Mouse (Mus musculus): ENCODE data around the gene Clptm1l. TPM values are rescaled to one million over a fixed set of nuclear protein-coding genes. Genes with fewer than 3 reads are reported as not detected.
A peak's percentile ranks its signal among the peaks of the same experiment; 100 is the strongest.

The Clptm1l gene
- polyA plus RNA-seq, 1 experiment, result 174 TPM

- H3K27me3 ChIP-seq (replicated peaks; ENCODE audit: control insufficient read depth, insufficient read depth, low read length), result no peaks in the 10 kb centered on the region; the same call in 1 of the 2 replicates
- no peak for TF ChIP-seq CTCF (conservative IDR thresholded peaks at IDR 0.05; ENCODE audit: insufficient read depth, insufficient read length, low read depth, low read length)
- no peak for TF ChIP-seq POLR2A (IDR thresholded peaks at IDR 0.05; ENCODE audit: low read depth, low read length)
- no peaks in the 10 kb centered on the region for H3K36me3 ChIP-seq (ENCODE audit: control insufficient read depth, insufficient read depth, low read length)
- H3K27ac ChIP-seq (ENCODE audit: insufficient read depth, low read depth, low read length), result no peak overlapping the region
- WGBS, result 63% methylated on average over 4 of the region's 4 CpGs
- H3K4me1 ChIP-seq (ENCODE audit: control insufficient read depth, insufficient read depth, low read length), result peaks cover 10% of the 10 kb centered on the region
- no peak overlapping the region for H3K4me3 ChIP-seq (ENCODE audit: insufficient read depth, low read depth, low read length)
- DNase-seq, result no peak
Observed at GRCm38 (mm10) chr13:73600217-73600616, 3.6 kb upstream of the Clptm1l start.

- Histone ChIP-seq H3K4me1 (ENCODE audit: control insufficient read depth, insufficient read depth, low read length) (peaks cover 10% of the 10 kb centered on the region), H3K27me3 (replicated peaks; ENCODE audit: control insufficient read depth, insufficient read depth, low read length) (no peaks in the 10 kb centered on the region), H3K36me3 (ENCODE audit: control insufficient read depth, insufficient read depth, low read length) (no peaks in the 10 kb centered on the region), H3K4me3 (ENCODE audit: insufficient read depth, low read depth, low read length) (peak overlapping the region; percentile 95), H3K27ac (ENCODE audit: insufficient read depth, low read depth, low read length) (no peak overlapping the region)
- no peak for TF ChIP-seq POLR2A (IDR thresholded peaks at IDR 0.05; ENCODE audit: low read depth, low read length)
- TF ChIP-seq CTCF (conservative IDR thresholded peaks at IDR 0.05; ENCODE audit: insufficient read depth, insufficient read length, low read depth, low read length), result no peak
- WGBS, result 55% methylated on average over 4 of the region's 4 CpGs
- no peak for DNase-seq
Observed at GRCm38 (mm10) chr13:73603046-73603445, 760 bp upstream of the Clptm1l start.

- TF ChIP-seq CTCF (conservative IDR thresholded peaks at IDR 0.05; ENCODE audit: insufficient read depth, insufficient read length, low read depth, low read length), result no peak
- no peak for TF ChIP-seq POLR2A (IDR thresholded peaks at IDR 0.05; ENCODE audit: low read depth, low read length)
- DNase-seq, result peak; percentile 3
- Histone ChIP-seq H3K4me1 (ENCODE audit: control insufficient read depth, insufficient read depth, low read length) (peaks cover 10% of the 10 kb centered on the region), H3K36me3 (ENCODE audit: control insufficient read depth, insufficient read depth, low read length) (no peaks in the 10 kb centered on the region), H3K27ac (ENCODE audit: insufficient read depth, low read depth, low read length) (no peak overlapping the region), H3K4me3 (ENCODE audit: insufficient read depth, low read depth, low read length) (peak overlapping the region; percentile 95), H3K27me3 (replicated peaks; ENCODE audit: control insufficient read depth, insufficient read depth, low read length) (no peaks in the 10 kb centered on the region)
- WGBS, result 2% methylated on average over 39 of the region's 39 CpGs
Observed at GRCm38 (mm10) chr13:73604156-73604957, 551 bp downstream of the Clptm1l start.

GRCm38 (mm10) chr13:73618406-73618805, 14.6 kb downstream of the Clptm1l start:
- WGBS, result 91% methylated on average over 5 of the region's 5 CpGs
- no peaks in the 10 kb centered on the region; the same call in none of the 2 replicates for H3K36me3 ChIP-seq (ENCODE audit: control insufficient read depth, insufficient read depth, low read length)
- H3K4me3 ChIP-seq (ENCODE audit: insufficient read depth, low read depth, low read length), result no peak overlapping the region
- H3K27me3 ChIP-seq (replicated peaks; ENCODE audit: control insufficient read depth, insufficient read depth, low read length), result no peaks in the 10 kb centered on the region
- no peaks in the 10 kb centered on the region for H3K4me1 ChIP-seq (ENCODE audit: control insufficient read depth, insufficient read depth, low read length)
- no peak for TF ChIP-seq CTCF (conservative IDR thresholded peaks at IDR 0.05; ENCODE audit: insufficient read depth, insufficient read length, low read depth, low read length)
- TF ChIP-seq POLR2A (IDR thresholded peaks at IDR 0.05; ENCODE audit: low read depth, low read length), result no peak
- no peak overlapping the region for H3K27ac ChIP-seq (ENCODE audit: insufficient read depth, low read depth, low read length)
- no peak for DNase-seq

GRCm38 (mm10) chr13:73620637-73621036, 16.8 kb downstream of the Clptm1l start:
- 69% methylated on average over 6 of the region's 6 CpGs for WGBS
- no peak overlapping the region for H3K27ac ChIP-seq (ENCODE audit: insufficient read depth, low read depth, low read length)
- no peak for DNase-seq
- no peak overlapping the region for H3K4me3 ChIP-seq (ENCODE audit: insufficient read depth, low read depth, low read length)
- no peaks in the 10 kb centered on the region; the same call in none of the 2 replicates for H3K36me3 ChIP-seq (ENCODE audit: control insufficient read depth, insufficient read depth, low read length)
- H3K4me1 ChIP-seq (ENCODE audit: control insufficient read depth, insufficient read depth, low read length), result no peaks in the 10 kb centered on the region
- H3K27me3 ChIP-seq (replicated peaks; ENCODE audit: control insufficient read depth, insufficient read depth, low read length), result no peaks in the 10 kb centered on the region
- TF ChIP-seq CTCF (conservative IDR thresholded peaks at IDR 0.05; ENCODE audit: insufficient read depth, insufficient read length, low read depth, low read length) (peak; percentile 31; the same call in 1 of the 2 replicates), POLR2A (IDR thresholded peaks at IDR 0.05; ENCODE audit: low read depth, low read length) (no peak)

GRCm38 (mm10) chr13:73626410-73626744, 22.6 kb downstream of the Clptm1l start:
- WGBS, result 49% methylated on average over 6 of the region's 6 CpGs
- Histone ChIP-seq H3K4me1 (ENCODE audit: control insufficient read depth, insufficient read depth, low read length) (no peaks in the 10 kb centered on the region), H3K4me3 (ENCODE audit: insufficient read depth, low read depth, low read length) (peak overlapping the region; percentile 73), H3K27me3 (replicated peaks; ENCODE audit: control insufficient read depth, insufficient read depth, low read length) (no peaks in the 10 kb centered on the region), H3K36me3 (ENCODE audit: control insufficient read depth, insufficient read depth, low read length) (no peaks in the 10 kb centered on the region; the same call in none of the 2 replicates), H3K27ac (ENCODE audit: insufficient read depth, low read depth, low read length) (no peak overlapping the region)
- TF ChIP-seq POLR2A (IDR thresholded peaks at IDR 0.05; ENCODE audit: low read depth, low read length) (no peak), CTCF (conservative IDR thresholded peaks at IDR 0.05; ENCODE audit: insufficient read depth, insufficient read length, low read depth, low read length) (no peak)
- no peak for DNase-seq

GRCm38 (mm10) chr13:73626745-73627549, 23.1 kb downstream of the Clptm1l start, which contains the start of gene Tert:
TSS of gene Tert (plus strand) at chr13:73626911.
- TF ChIP-seq POLR2A (IDR thresholded peaks at IDR 0.05; ENCODE audit: low read depth, low read length), result no peak
- TF ChIP-seq CTCF (conservative IDR thresholded peaks at IDR 0.05; ENCODE audit: insufficient read depth, insufficient read length, low read depth, low read length), result peak; percentile 49
- Histone ChIP-seq H3K4me3 (ENCODE audit: insufficient read depth, low read depth, low read length) (peak within 1 kb of the TSS; percentile 73), H3K27ac (ENCODE audit: insufficient read depth, low read depth, low read length) (no peak within 1 kb of the TSS)

More at GRCm38 (mm10) chr13:73626745-73627549, 23.1 kb downstream of the Clptm1l start, which contains the start of gene Tert:
- no peaks in the 10 kb centered on the region for H3K36me3 ChIP-seq (ENCODE audit: control insufficient read depth, insufficient read depth, low read length)
- no peaks in the 10 kb centered on the region for H3K4me1 ChIP-seq (ENCODE audit: control insufficient read depth, insufficient read depth, low read length)
- 13% methylated on average over 47 of the region's 47 CpGs for WGBS
- H3K27me3 ChIP-seq (replicated peaks; ENCODE audit: control insufficient read depth, insufficient read depth, low read length), result no peaks in the 10 kb centered on the region
- DNase-seq, result peak; percentile 60
